Mouse (Mus musculus) intestine, embryonic 16.5 days (tissue): ENCODE results near the gene Pirb. TPM values are rescaled to one million over a fixed set of nuclear protein-coding genes. Genes with fewer than 3 reads are reported as not detected.
"Not testable (repeated sequence)": the region's sequence is repeated elsewhere in the genome, so short reads cannot be mapped to it uniquely, and the experiment has no call there.

ENCODE experiments used
- ATAC-seq: fragments of 200-750 bp; cut with Nextera tagmentation; 2 replicates; pipeline ENCODE4 v1.8.0; 2017; ENCODE audit warnings: moderate TSS enrichment, moderate library complexity
- H3K27ac ChIP-seq: fragments of 300-500 bp; sonication (generic); 2 replicates; pipeline ENCODE4 v1.5.1; 2014; ENCODE audit warnings: mild to moderate bottlenecking, low read length
- H3K27me3 ChIP-seq: fragments of 300-500 bp; sonication (generic); replicated peaks from 2 replicates; pipeline ENCODE4 v1.6.1; 2014; ENCODE audit warnings: low read length, control low read depth, mixed read lengths; ENCODE audit not compliant: control insufficient read depth, insufficient read depth
- H3K36me3 ChIP-seq: fragments of 300-500 bp; sonication (generic); 2 replicates; pipeline ENCODE4 v1.6.1; 2014; ENCODE audit warnings: low read length, control low read depth; ENCODE audit not compliant: control insufficient read depth, insufficient read depth
- H3K4me1 ChIP-seq: fragments of 300-500 bp; sonication (generic); 2 replicates; pipeline ENCODE4 v1.6.1; 2014; ENCODE audit warnings: low read length, control low read depth, mixed read lengths; ENCODE audit not compliant: control insufficient read depth, insufficient read depth
- H3K4me2 ChIP-seq: fragments of 300-500 bp; sonication (generic); 2 replicates; pipeline ENCODE4 v1.6.1; 2014; ENCODE audit warnings: low read depth, low read length, control low read depth
- H3K4me3 ChIP-seq: fragments of 300-500 bp; sonication (generic); 2 replicates; pipeline ENCODE4 v1.5.1; 2014; ENCODE audit warnings: mild to moderate bottlenecking, low read length
- H3K9ac ChIP-seq: fragments of 300-500 bp; sonication (generic); 2 replicates; pipeline ENCODE4 v1.6.1; 2014; ENCODE audit warnings: low read depth, low read length
- H3K9me3 ChIP-seq: fragments of 300-500 bp; sonication (generic); 2 replicates; pipeline ENCODE4 v1.6.1; 2016; ENCODE audit warnings: low read length, control low read depth; ENCODE audit not compliant: control insufficient read depth
- WGBS: fragments of 180-500 bp; shearing (Covaris S2); extraction: QIAGEN DNeasy Blood & Tissue Kit; methylation state at CpG from one replicate; pipeline ENCODE4 v1.1.7; 2014; 5-methylcytosine and 5-hydroxymethylcytosine counted together
- polyA plus RNA-seq: library from polyadenylated mRNA; unstranded; fragments of >200 nt; fragmentation: Nextera tagmentation; extraction: Ambion mirVana; gene quantifications from 2 replicates; pipeline ENCODE4 v1.2.1, GENCODE M21; 2015

Gene Pirb
- polyA plus RNA-seq, 1 experiment from 2014 or later, result 0.94 TPM

DNA sequence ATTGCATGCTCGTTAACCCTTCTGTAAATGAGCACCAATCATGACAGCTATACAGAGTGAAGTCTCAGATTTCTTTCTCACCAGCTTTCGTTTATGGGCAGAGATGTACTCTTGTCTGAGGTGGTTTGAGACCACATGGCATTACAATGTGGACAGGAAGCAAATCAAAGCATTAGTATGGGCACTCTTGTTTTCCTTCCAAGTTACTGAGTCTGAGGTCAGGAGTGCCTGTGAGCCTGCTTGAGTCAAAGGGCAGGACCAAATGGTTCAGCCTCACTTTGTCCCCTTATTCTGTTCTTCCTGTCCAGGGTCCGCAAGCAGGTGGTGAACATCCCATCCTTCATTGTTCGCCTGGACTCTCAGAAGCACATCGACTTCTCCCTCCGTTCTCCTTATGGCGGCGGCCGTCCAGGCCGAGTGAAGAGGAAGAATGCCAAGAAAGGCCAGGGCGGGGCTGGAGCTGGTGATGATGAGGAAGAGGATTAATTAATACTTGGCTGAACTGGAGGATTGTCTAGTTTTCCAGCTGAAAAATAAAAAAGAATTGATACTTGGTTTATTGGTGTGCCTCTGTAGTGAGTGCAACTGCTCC is 13.8 kb downstream of the Pirb start:
- Histone ChIP-seq H3K4me1 (peaks cover 11% of the 10 kb centered on the region), H3K27ac (peak overlapping the region; percentile 31), H3K9ac (peak overlapping the region; percentile 86), H3K4me3 (peak overlapping the region; percentile 83), H3K27me3 (no peaks in the 10 kb centered on the region), H3K9me3 (no peaks in the 10 kb centered on the region), H3K36me3 (peaks cover 7% of the 10 kb centered on the region; the same call in 1 of the 2 replicates), H3K4me2 (peak overlapping the region; percentile 77)
- no peak for ATAC-seq
- WGBS, result 44% methylated on average over 11 of the region's 11 CpGs

- Histone ChIP-seq H3K27me3 (no peaks in the 10 kb centered on the region), H3K4me2 (peak overlapping the region; percentile 77), H3K9me3 (no peaks in the 10 kb centered on the region), H3K27ac (peak overlapping the region; percentile 17; the same call in 1 of the 2 replicates), H3K4me1 (peaks cover 11% of the 10 kb centered on the region), H3K36me3 (peaks cover 10% of the 10 kb centered on the region; the same call in 1 of the 2 replicates), H3K4me3 (peak overlapping the region; percentile 83), H3K9ac (peak overlapping the region; percentile 86)
- no peak for ATAC-seq
- WGBS, result 22% methylated on average over 6 of the region's 6 CpGs
These were observed 14.3 kb downstream of the Pirb start for GRCm38 (mm10) chr7:3705911-3706310.

- not testable (repeated sequence) for ATAC-seq
These were observed 14.7 kb downstream of the Pirb start for GRCm38 (mm10) chr7:3705461-3705860.

GRCm38 (mm10) chr7:3704475-3704874 is 15.7 kb downstream of the Pirb start:
- peaks cover 11% of the 10 kb centered on the region for H3K4me1 ChIP-seq
- WGBS, result under 1% methylated on average over 20 of the region's 20 CpGs
- peak overlapping the region; percentile 77 for H3K4me2 ChIP-seq
- H3K27ac ChIP-seq, result peak overlapping the region; percentile 94
- peaks cover 11% of the 10 kb centered on the region; the same call in 1 of the 2 replicates for H3K36me3 ChIP-seq
- no peaks in the 10 kb centered on the region for H3K9me3 ChIP-seq
- peak overlapping the region; percentile 86 for H3K9ac ChIP-seq
- no peaks in the 10 kb centered on the region for H3K27me3 ChIP-seq
- ATAC-seq, result peak; percentile 14; the same call in 1 of the 2 replicates
- peak overlapping the region; percentile 83 for H3K4me3 ChIP-seq

More at GRCm38 (mm10) chr7:3705461-3705860, 14.7 kb downstream of the Pirb start:
- Histone ChIP-seq H3K9ac (peak overlapping the region; percentile 86), H3K4me2 (peak overlapping the region; percentile 77), H3K36me3 (peaks cover 11% of the 10 kb centered on the region; the same call in 1 of the 2 replicates), H3K27ac (peak overlapping the region; percentile 18; the same call in 1 of the 2 replicates), H3K4me3 (peak overlapping the region; percentile 83), H3K4me1 (peaks cover 11% of the 10 kb centered on the region)
- H3K9me3 ChIP-seq, H3K27me3 ChIP-seq: not testable (repeated sequence)
- 1% methylated on average over 6 of the region's 7 CpGs for WGBS

- 2% methylated on average over 42 of the region's 42 CpGs for WGBS
- H3K4me2 ChIP-seq, result peak within 1 kb of the TSS; percentile 77
- no peaks in the 10 kb centered on the region for H3K9me3 ChIP-seq
- H3K9ac ChIP-seq, result peak within 1 kb of the TSS; percentile 86
- peak; percentile 94 for ATAC-seq
- H3K27me3 ChIP-seq, result no peaks in the 10 kb centered on the region
- H3K4me3 ChIP-seq, result peak within 1 kb of the TSS; percentile 83
- peaks cover 11% of the 10 kb centered on the region; the same call in 1 of the 2 replicates for H3K36me3 ChIP-seq
- H3K27ac ChIP-seq, result peak within 1 kb of the TSS; percentile 94
- H3K4me1 ChIP-seq, result peaks cover 11% of the 10 kb centered on the region
These were observed 16.2 kb downstream of the Pirb start, which contains the start of gene Rps9 for GRCm38 (mm10) chr7:3703879-3704441. TSS of gene Rps9 (plus strand) at chr7:3703993.

DNA sequence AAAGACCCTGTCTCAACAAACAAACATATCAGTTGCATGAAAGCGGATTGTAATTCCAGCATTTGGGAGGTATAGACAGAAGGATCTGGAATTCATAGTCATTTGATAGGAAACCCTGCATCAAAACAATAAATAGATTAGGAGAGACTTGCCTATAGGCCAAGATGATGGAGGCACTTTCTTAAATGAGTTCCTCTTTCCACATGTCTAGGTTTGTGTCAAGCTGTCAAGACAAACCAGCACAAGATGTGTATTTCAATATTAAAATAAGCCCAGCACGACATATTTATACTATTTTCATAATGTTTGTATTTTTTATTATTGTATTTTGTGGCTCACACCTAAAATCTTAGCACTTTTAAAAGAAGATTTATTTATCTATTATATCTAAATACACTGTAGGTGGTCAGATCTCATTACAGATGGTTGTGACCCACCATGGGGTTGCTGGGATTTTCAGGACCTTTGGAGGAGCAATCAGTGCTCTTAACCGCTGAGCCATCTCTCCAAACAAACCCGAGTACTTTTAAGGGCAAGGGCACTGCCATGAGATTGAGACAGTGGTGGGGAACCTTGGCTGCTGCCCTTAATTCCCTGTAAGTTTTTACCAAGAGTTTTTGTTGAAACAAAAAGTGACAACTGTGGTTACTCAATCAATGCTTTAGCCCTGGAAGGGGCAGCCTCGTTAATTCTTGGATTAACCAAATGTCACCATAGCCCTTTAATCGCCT is 16.9 kb downstream of the Pirb start:
- peaks cover 11% of the 10 kb centered on the region; the same call in 1 of the 2 replicates for H3K36me3 ChIP-seq
- peak; percentile 58 for ATAC-seq
- WGBS, result 20% methylated on average over 6 of the region's 6 CpGs

GRCm38 (mm10) chr7:3698471-3698870 is 21.7 kb downstream of the Pirb start:
- Histone ChIP-seq H3K4me1 (0 out of 2 replicates have a peak, but pooled peaks cover 5% of the 10 kb centered on the region), H3K9ac (no peak overlapping the region), H3K4me3 (no peak overlapping the region), H3K27ac (no peak overlapping the region), H3K36me3 (peaks cover 4% of the 10 kb centered on the region; the same call in 1 of the 2 replicates), H3K9me3 (no peaks in the 10 kb centered on the region), H3K27me3 (no peaks in the 10 kb centered on the region), H3K4me2 (no peak overlapping the region)
- 96% methylated on average over 6 of the region's 6 CpGs for WGBS
- ATAC-seq, result no peak

More for the DNA sequence above, 16.9 kb downstream of the Pirb start:
- H3K4me2 ChIP-seq, result peak overlapping the region; percentile 55
- no peaks in the 10 kb centered on the region for H3K9me3 ChIP-seq
- peak overlapping the region; percentile 64 for H3K27ac ChIP-seq
- peaks cover 11% of the 10 kb centered on the region for H3K4me1 ChIP-seq
- peak overlapping the region; percentile 83 for H3K4me3 ChIP-seq
- no peaks in the 10 kb centered on the region for H3K27me3 ChIP-seq
- peak overlapping the region; percentile 58 for H3K9ac ChIP-seq

GRCm38 (mm10) chr7:3694949-3695305 is 25.3 kb downstream of the Pirb start:
- H3K4me1 ChIP-seq, result peaks cover 12% of the 10 kb centered on the region
- H3K27ac ChIP-seq, result peak overlapping the region; percentile 94
- peak overlapping the region; percentile 87 for H3K4me3 ChIP-seq
- ATAC-seq, H3K36me3 ChIP-seq, H3K9me3 ChIP-seq, H3K27me3 ChIP-seq: not testable (repeated sequence)
- peak overlapping the region; percentile 89 for H3K4me2 ChIP-seq
- H3K9ac ChIP-seq, result peak overlapping the region; percentile 95
- 3% methylated on average over 9 of the region's 9 CpGs for WGBS
